Mouse (Mus musculus): Measurements from ENCODE around the gene Prkcz. TPM values are rescaled to one million over a fixed set of nuclear protein-coding genes. Genes with fewer than 3 reads are reported as not detected.

Gene Prkcz
- total and polyA plus RNA-seq, 3 experiments, result 0.16 to 11.8 (median 1.6) TPM

DNA sequence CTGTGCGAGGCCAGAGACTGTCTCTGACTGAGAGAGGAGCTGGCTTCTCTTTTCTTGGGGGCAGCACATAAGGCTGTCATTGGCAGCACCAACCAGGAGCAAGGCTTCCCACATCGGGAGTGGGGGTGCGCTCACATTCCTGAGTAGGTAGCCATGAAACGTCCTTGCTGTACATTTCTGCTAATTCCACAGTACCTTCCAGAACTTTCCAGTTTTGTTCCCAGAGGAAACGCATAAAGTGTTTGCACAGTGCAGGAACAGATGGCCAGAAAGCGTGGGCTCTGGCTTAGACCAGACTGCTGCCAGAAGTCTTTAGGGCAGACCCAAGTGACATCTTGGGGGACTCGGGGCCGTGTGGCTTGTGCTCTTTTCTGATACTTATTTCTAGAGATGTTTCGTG lies 77.6 kb downstream of the Prkcz start:
- no peak overlapping the region for H3K4me3 ChIP-seq (replicated peaks in 1 of 3; ENCODE audit: low read depth in 2 of 3, low read length in 2 of 3, poor library complexity in 1 of 3)

DNA sequence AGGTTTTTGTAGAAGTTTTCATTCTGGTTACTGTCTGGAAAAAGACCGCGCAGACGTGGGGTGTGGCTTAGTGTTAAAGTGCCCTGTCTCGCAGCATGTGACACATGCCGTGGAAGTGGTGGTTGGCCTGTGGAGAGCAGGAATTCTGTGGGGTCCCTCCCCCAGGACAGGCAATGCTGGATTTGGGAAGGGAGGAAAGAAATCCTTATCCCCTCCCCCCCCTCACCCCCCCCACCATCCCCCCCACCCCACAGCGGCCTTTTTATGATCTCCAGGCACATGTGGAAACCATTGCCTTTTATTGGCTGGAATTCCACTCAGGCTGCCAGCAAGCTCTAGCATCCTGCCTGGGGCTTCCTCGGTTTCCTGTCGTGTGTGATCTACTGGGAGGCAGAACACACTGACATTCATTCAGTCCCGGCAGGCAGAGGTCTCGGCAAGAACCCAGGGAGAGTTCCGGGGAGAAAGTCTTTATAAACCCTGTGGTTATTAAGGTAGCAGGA lies 78.1 kb downstream of the Prkcz start:
- peaks cover 35% of the 10 kb centered on the region for H3K27me3 ChIP-seq (replicated peaks)
- H3K36me3 ChIP-seq (replicated peaks in 1 of 2; ENCODE audit: control insufficient read depth in 1 of 2, insufficient read depth in 1 of 2, low read length in 1 of 2), result no peaks in the 10 kb centered on the region
- no peak for DNase-seq (ENCODE audit: extremely low read depth)
- no peaks in the 10 kb centered on the region for H3K9me3 ChIP-seq (replicated peaks; ENCODE audit: low read length)
- no peak overlapping the region for H3K27ac ChIP-seq (ENCODE audit: insufficient read depth, low read depth)
- no peak for TF ChIP-seq KAT2A (IDR thresholded peaks at IDR 0.05; ENCODE audit: insufficient replicate concordance, low read length)
- TF ChIP-seq PAX5 (IDR thresholded peaks at IDR 0.05; ENCODE audit: low read length), result no peak
- TF ChIP-seq CHD1 (IDR thresholded peaks at IDR 0.05; ENCODE audit: low read depth, low read length), result no peak
- no peak for TF ChIP-seq IRF4 (IDR thresholded peaks at IDR 0.05; ENCODE audit: low read depth, low read length)
- no peak for TF ChIP-seq HCFC1 (IDR thresholded peaks at IDR 0.05; ENCODE audit: low read depth, low read length)
- TF ChIP-seq USF1 (IDR thresholded peaks at IDR 0.05; ENCODE audit: low read depth, low read length), result no peak
- no peak for TF ChIP-seq SMC3 (IDR thresholded peaks at IDR 0.05; ENCODE audit: low read depth, low read length)
- TF ChIP-seq TCF12 (IDR thresholded peaks at IDR 0.05; ENCODE audit: low read depth, low read length), result no peak
- no peak for TF ChIP-seq MAZ (IDR thresholded peaks at IDR 0.05; ENCODE audit: low read depth, low read length)
- no peak for TF ChIP-seq TBP (conservative IDR thresholded peaks at IDR 0.05; ENCODE audit: low read depth, low read length)
- no peak for TF ChIP-seq POLR2A (IDR thresholded peaks at IDR 0.05; ENCODE audit: low read depth, low read length)
- no peak for TF ChIP-seq MEF2A (IDR thresholded peaks at IDR 0.05; ENCODE audit: borderline replicate concordance, low read depth, low read length)
- no peak for TF ChIP-seq ZC3H11A (IDR thresholded peaks at IDR 0.05; ENCODE audit: low read depth, low read length)
- TF ChIP-seq NRF1 (IDR thresholded peaks at IDR 0.05; ENCODE audit: low read depth, low read length), result no peak
- TF ChIP-seq ZKSCAN1 (IDR thresholded peaks at IDR 0.05; ENCODE audit: borderline replicate concordance, low read depth, low read length), result no peak
- no peak for TF ChIP-seq RAD21 (IDR thresholded peaks at IDR 0.05; ENCODE audit: low read depth, low read length)
- no peak for TF ChIP-seq BHLHE40 (IDR thresholded peaks at IDR 0.05; ENCODE audit: low read depth, low read length)
- in situ Hi-C loops (cut with MboI; ENCODE audit: low pct_ligation_motif_present, low pct_unique_long_range_greater_than_20kb, low sequenced_read_pairs) (no loop called here), dilution Hi-C loops (cut with MboI; ENCODE audit: extremely low pct_ligation_motif_present, extremely low pct_unique_long_range_greater_than_20kb, low sequenced_read_pairs) (no loop called here)
- peaks cover 11 to 27% of the 10 kb centered on the region in 2 experiments for H3K4me1 ChIP-seq (ENCODE audit: control insufficient read depth in 1 of 2, insufficient read depth in 2 of 2)
- H3K9ac ChIP-seq (ENCODE audit: insufficient read depth, low read depth), result no peak overlapping the region
- H3K4me3 ChIP-seq (replicated peaks in 1 of 3; ENCODE audit: low read depth in 2 of 3, low read length in 2 of 3, poor library complexity in 1 of 3), result no peak overlapping the region
- no peaks in the 10 kb centered on the region for H3K79me2 ChIP-seq (replicated peaks; ENCODE audit: control insufficient read depth, extremely low read depth, insufficient read depth, poor library complexity, severe bottlenecking)
- no peak overlapping the region for H3K4me2 ChIP-seq (ENCODE audit: insufficient read depth, low read depth, poor library complexity, severe bottlenecking)

More for the DNA sequence above, 77.6 kb downstream of the Prkcz start:
- H3K36me3 ChIP-seq (replicated peaks in 1 of 2; ENCODE audit: control insufficient read depth in 1 of 2, insufficient read depth in 1 of 2, low read length in 1 of 2), result no peaks in the 10 kb centered on the region
- DNase-seq (ENCODE audit: extremely low read depth), result no peak
- no peaks in the 10 kb centered on the region for H3K79me2 ChIP-seq (replicated peaks; ENCODE audit: control insufficient read depth, extremely low read depth, insufficient read depth, poor library complexity, severe bottlenecking)
- H3K4me1 ChIP-seq (ENCODE audit: control insufficient read depth in 1 of 2, insufficient read depth in 2 of 2), result peaks cover 11 to 27% of the 10 kb centered on the region in 2 experiments
- no peak overlapping the region for H3K9ac ChIP-seq (ENCODE audit: insufficient read depth, low read depth)
- H3K27ac ChIP-seq (ENCODE audit: insufficient read depth, low read depth), result no peak overlapping the region
- H3K27me3 ChIP-seq (replicated peaks), result peaks cover 32% of the 10 kb centered on the region
- in situ Hi-C loops (cut with MboI; ENCODE audit: low pct_ligation_motif_present, low pct_unique_long_range_greater_than_20kb, low sequenced_read_pairs) (no loop called here), dilution Hi-C loops (cut with MboI; ENCODE audit: extremely low pct_ligation_motif_present, extremely low pct_unique_long_range_greater_than_20kb, low sequenced_read_pairs) (no loop called here)
- H3K9me3 ChIP-seq (replicated peaks; ENCODE audit: low read length), result no peaks in the 10 kb centered on the region
- TF ChIP-seq GABPA (IDR thresholded peaks at IDR 0.05; ENCODE audit: insufficient replicate concordance, low read depth, low read length) (no peak), JUN (IDR thresholded peaks at IDR 0.05; ENCODE audit: insufficient read depth, low read depth, low read length) (no peak), ZMIZ1 (IDR thresholded peaks at IDR 0.05; ENCODE audit: low read depth, low read length) (no peak), IRF4 (IDR thresholded peaks at IDR 0.05; ENCODE audit: low read depth, low read length) (no peak)
- no peak overlapping the region for H3K4me2 ChIP-seq (ENCODE audit: insufficient read depth, low read depth, poor library complexity, severe bottlenecking)
